Mouse (Mus musculus): ENCODE measurements around the gene Sh3bp4.
A peak's percentile ranks its signal among the peaks of the same experiment; 100 is the strongest.

Gene Sh3bp4

GRCm38 (mm10) chr1:89124076-89124475 lies 53.9 kb downstream of the Sh3bp4 start:
- no peak for DNase-seq (ENCODE audit: low spot score in 2 of 2)

DNA sequence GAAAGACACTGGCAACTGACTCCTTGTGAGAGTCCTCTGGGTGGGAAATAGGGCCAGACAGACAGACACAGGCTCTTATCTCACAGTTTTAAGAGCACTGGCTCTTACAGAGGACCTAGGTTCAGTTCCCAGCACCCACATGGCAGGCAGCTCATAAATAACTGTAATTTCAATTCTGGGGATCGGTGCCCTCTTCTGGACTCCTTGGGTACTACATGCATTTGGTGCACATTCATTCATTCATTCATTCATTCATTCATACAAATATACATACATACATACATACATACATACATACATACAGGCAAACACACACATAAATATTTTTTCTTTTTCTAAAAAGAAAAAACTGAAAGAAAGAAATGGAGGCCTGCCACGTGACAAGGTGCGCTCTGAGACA lies 56.9 kb downstream of the Sh3bp4 start:
- no peak for DNase-seq (ENCODE audit: low spot score in 2 of 2)

- DNase-seq (ENCODE audit: low spot score in 2 of 2), result peak in 1 of 2 experiments; percentile 35
These were observed 60.2 kb downstream of the Sh3bp4 start for GRCm38 (mm10) chr1:89130429-89130828.

DNA sequence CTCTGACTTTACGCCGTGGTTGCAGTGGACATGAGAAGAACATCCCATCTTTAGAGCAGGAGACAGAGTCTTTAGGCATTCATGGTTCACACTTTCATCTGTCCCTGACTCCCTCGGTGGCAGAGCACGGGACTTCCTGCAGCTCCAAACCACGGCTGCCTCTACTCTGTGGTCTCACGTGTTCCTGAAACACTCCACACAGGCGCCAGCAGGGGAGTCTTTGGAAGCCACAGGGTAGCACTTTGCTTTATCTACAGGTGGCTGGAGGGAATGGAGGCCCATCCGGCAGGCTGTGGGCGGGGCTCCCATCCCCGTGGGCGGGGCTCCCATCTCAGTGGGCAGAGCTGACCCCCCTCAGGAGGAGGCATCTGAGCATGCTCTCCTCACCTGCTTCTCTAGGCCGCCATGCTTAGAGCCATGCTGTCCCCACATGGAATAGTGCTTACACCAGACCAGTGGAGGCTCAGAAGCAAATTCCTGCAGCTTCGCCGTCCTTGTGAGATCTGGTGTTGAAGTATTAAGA lies 60.9 kb downstream of the Sh3bp4 start:
- no peak for DNase-seq (ENCODE audit: low spot score in 2 of 2)

DNA sequence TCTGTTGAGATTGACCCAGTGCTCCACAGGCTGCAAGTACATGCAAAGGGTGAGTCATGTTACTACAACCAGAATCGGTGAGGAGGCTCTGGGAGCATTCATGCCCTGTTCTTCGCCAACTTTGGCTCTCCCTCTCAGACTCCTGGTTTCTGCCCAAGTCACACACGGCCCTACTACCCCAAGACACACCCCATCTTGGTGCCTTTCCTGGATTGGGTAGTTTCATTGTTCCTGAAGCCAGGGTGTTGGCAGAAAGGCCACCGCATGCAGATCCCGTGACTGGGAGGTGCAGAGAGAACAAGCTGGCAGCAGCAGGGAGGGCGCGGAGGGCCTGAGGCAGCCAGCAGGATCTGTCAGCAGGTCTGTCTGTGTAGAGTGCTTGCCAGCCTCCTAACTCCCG lies 61.5 kb downstream of the Sh3bp4 start:
- DNase-seq (ENCODE audit: low spot score in 2 of 2), result no peak

GRCm38 (mm10) chr1:89133266-89133665 lies 63.1 kb downstream of the Sh3bp4 start:
- no peak for DNase-seq (ENCODE audit: low spot score in 2 of 2)

DNA sequence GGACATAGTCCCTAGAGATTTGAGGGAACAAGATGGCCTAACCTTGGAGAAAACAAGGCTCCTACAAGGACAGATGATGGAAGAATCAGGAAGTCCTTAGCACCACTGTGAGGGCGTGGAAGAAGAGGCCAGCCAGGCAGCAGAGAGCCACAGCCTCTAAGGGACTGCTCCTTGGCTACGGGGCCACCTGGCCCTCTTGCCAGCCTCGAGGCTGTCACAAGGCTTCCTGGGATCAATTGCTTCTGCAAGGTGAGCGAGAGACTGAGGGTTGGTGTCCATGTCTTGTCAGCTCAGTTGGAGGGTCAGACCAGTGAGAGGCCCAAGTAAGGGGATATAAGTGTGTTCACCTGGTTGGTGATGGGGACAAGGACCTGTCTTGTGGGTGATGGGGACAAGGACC lies 63.5 kb downstream of the Sh3bp4 start:
- DNase-seq (ENCODE audit: low spot score in 2 of 2), result no peak

DNA sequence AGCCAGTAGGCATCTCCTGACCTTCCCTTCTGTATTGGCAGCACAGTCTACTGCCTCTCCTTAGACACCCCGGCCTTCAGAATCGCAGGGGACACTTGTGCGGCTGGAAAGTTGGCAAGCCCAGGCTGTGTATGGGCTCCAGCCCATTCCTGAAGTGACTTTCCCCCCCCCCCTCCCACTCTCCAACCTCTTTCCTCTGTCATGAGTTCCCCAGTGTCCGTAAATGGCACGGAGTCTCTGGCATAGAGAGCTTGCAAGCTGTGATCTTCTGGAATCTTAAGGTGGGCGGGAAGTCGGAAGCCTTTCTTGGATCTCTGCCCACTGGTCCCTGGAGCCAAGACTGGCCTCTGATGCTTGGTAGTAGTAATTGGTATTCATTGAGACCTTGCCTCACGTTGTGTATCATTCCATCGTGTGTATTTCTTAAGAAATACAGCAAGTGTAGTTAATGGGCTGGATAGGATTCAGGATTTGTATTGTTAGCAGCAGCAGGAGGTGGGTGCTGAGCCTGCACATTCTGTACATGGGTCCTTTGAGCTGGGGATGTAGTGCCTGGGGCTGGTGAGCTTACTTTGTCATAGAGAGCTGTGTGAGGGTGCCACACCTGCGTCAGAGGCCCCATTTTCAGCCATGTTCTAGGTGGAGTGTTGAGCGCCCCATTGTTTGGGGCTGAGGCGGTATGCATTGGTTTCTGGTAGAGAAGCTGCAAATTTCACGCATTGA lies 66.0 kb downstream of the Sh3bp4 start:
- peak in 1 of 2 experiments; percentile 27 for DNase-seq (ENCODE audit: low spot score in 2 of 2)

GRCm38 (mm10) chr1:89137086-89137816 lies 67.0 kb downstream of the Sh3bp4 start:
- DNase-seq (ENCODE audit: low spot score in 2 of 2), result peak in 1 of 2 experiments; percentile 57

DNA sequence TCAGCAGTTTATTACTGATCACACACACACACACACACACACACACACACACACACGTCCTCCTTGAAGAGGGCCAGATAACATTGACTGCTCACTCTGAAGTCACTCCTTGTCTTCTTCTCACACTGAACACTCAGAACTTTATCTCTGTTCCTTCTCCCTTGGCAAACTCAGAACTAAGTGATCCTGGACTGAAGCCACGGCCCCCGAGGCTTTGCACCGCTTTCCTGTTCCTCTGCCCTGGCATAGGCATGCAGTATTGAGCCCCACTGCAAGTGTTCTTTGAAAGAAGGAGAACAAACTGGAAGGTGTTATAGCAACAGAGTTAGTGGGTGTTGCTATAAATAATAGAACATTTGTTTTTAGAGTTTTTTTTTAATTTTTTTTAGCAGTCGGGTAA lies 68.1 kb downstream of the Sh3bp4 start:
- DNase-seq (ENCODE audit: low spot score in 2 of 2), result peak; percentile 32 to 36

DNA sequence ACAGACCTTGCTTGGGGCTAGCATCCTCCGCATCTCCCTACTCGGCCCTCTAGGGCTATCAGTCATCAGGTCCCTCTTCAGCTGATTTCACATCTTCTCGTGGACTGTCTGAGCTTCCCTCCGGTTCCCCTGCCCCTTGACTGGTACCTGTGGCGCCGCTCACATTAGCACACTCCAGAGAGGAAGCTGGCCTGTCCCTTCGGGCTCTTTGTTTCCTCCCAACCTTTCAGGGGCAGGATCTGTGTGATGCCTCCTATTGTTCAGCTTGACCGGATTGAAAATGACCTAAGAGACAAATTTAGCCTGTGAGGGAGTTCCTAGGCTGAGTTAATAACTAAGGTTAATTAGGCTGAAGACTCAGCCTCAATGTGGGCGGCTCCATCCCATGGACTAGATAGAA lies 69.9 kb downstream of the Sh3bp4 start:
- DNase-seq (ENCODE audit: low spot score in 2 of 2), result no peak

GRCm38 (mm10) chr1:89151071-89151470 lies 80.9 kb downstream of the Sh3bp4 start:
- no peak for DNase-seq (ENCODE audit: low spot score in 2 of 2)

- no peak for DNase-seq (ENCODE audit: low spot score in 2 of 2)
These were observed 82.4 kb downstream of the Sh3bp4 start for GRCm38 (mm10) chr1:89152576-89152975.

- DNase-seq (ENCODE audit: low spot score in 2 of 2), result no peak
These were observed 83.0 kb downstream of the Sh3bp4 start for GRCm38 (mm10) chr1:89153203-89153602.

DNA sequence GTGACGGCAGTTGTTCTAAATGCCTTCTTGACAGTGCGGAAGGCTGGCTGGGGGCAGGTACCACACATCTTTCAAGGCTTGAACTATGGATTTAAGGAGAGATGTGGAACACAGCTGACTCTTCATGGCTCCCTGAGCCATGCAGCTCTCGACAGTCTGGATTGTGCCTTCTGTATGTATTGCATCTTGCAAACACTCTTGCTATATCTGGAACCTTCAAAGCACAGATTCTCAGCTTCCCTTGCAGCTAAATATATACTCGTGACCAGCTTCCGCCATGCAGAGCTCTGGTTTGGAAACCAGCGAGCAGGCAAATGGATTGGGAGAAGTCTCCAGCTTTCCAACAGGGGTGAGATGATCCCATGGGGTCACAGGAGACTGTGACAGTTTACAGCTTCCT lies 93.3 kb downstream of the Sh3bp4 start:
- no peak for DNase-seq (ENCODE audit: low spot score in 2 of 2)

DNA sequence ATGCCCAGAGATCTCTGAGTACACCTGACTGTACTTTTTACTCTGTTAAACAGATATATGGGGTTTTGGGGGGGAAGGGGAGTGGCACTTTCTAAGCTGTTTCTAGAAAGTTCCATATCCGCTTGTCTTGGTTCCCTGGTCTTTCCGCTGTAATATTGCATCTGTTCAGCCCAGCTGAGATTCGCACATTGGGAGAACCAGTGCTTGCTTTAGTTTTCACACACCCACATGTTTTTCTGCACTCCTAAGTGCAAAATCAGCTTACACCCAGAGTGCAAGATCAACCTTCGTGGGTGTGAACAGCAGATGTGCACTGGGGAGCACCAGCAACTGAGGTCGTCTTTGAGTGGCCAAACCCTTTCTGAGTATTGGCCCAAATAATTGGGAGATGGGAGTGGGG lies 94.1 kb downstream of the Sh3bp4 start:
- no peak for DNase-seq (ENCODE audit: low spot score in 2 of 2)

DNA sequence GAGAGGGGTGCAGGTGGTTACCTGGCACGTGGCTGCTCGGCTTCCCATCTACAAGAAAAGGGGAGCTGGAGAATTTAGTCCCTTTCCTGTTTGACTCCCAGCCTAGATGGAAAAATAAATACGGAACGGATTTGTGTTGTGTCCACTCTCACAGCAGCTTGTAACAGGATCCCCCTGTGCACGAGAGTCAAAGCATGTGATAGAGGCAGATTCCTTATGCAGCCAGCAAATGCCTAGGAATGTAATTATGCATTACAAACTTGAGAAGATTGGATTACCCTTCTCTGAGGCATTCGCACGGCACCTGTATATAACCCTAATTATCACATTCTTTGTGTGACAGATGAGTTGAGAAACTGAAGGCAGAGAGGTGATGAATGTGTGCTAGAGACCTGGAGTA lies 94.5 kb downstream of the Sh3bp4 start:
- DNase-seq (ENCODE audit: low spot score in 2 of 2), result no peak

DNA sequence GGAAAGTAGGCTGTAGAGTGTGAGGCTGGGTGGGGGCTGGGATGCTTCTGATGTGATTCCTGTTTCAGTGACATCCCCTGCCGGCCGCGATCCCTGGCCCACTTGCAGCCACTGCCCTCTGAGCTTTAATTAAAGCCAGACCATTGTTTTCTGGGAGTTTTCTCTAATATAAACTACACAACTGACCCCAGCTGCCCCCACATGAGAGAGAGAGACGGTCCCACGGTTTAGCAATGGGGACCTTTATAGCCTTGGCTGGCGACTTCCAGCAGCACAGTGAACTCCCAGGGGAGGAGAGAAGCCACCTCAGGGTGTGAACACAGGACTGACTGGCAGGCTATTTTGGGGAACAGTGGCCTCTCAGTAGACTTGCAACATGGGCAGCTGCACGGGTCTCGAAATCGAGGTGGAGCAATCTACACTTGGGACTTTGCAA lies 96.6 kb downstream of the Sh3bp4 start:
- no peak for DNase-seq (ENCODE audit: low spot score in 2 of 2)

DNA sequence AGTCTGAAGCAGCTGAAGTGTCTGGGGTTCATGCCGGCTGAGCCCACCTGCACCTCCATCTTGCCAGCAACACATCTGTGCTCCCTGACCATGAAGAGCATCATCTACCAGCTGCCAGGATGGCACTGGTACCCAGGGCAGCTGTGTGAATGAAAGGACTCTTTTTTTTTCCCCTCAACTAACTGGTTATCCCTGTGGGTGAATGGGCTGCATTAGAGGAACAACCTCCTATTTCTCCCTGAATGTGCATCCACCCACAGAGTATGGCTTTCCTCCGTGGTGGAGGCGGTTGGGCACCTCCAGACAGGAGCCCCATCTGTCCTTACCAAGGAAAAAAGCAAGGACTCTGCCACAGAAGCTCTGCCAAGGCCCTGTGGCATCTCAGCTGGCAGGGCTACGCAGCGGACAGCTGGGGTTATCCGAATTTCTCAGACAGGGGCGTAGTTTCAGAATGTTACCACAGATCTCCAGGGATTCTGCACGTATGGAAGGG lies 101.1 kb downstream of the Sh3bp4 start:
- DNase-seq (ENCODE audit: low spot score in 2 of 2), result peak in 1 of 2 experiments; percentile 36

GRCm38 (mm10) chr1:89174621-89175020 lies 104.4 kb downstream of the Sh3bp4 start:
- DNase-seq (ENCODE audit: low spot score in 2 of 2), result no peak

- DNase-seq (ENCODE audit: low spot score in 2 of 2), result no peak
These were observed 105.1 kb downstream of the Sh3bp4 start for GRCm38 (mm10) chr1:89175355-89175754.

GRCm38 (mm10) chr1:89183261-89183831 lies 113.1 kb downstream of the Sh3bp4 start:
- DNase-seq (ENCODE audit: low spot score in 2 of 2), result no peak

Data from frontal cortex, postnatal 14 days (tissue).